Mouse (Mus musculus) colon, adult 2 months (tissue): Measurements from ENCODE around the gene Hist1h2ad. TPM values are rescaled to one million over a fixed set of nuclear protein-coding genes. Genes with fewer than 3 reads are reported as not detected.

Source experiments
- polyA plus RNA-seq: library from polyadenylated mRNA; depleted of rRNA; stranded (reverse); fragments of >200 nt; gene quantifications from 2 replicates; pipeline ENCODE4 v1.2.3, GENCODE M21; 2012; rRNA removed

Gene Hist1h2ad
- polyA plus RNA-seq, 1 experiment, result 6.9 TPM

Other genes starting within 250 kb of the Hist1h2ad start
- gene Zfp322a, start 205.2 kb upstream of the Hist1h2ad start, polyA plus RNA-seq, result 0.49 and 0.74 TPM in 2 replicates
- gene Abt1, start 150.5 kb upstream of the Hist1h2ad start, polyA plus RNA-seq, result 1.9 and 2.0 TPM in 2 replicates
- gene Btn1a1, start 108.5 kb upstream of the Hist1h2ad start, polyA plus RNA-seq, result 1.8 and 2.3 TPM in 2 replicates
- not detected in 2 replicates for gene Btn2a2, start 85.5 kb upstream of the Hist1h2ad start, polyA plus RNA-seq
- 42.2 and 63.4 TPM in 2 replicates for gene Hist1h4h, start 43.3 kb upstream of the Hist1h2ad start, polyA plus RNA-seq
- gene Hist1h2af, start 40.5 kb upstream of the Hist1h2ad start, polyA plus RNA-seq, result 245 and 289 TPM in 2 replicates
- gene Hist1h3g, start 39.0 kb upstream of the Hist1h2ad start, polyA plus RNA-seq, result 23.2 and 33.2 TPM in 2 replicates
- 4.9 and 5.3 TPM in 2 replicates for gene Hist1h2bh, start 31.0 kb upstream of the Hist1h2ad start, polyA plus RNA-seq
- gene Hist1h3f, start 30.3 kb upstream of the Hist1h2ad start, polyA plus RNA-seq, result 5.0 and 6.7 TPM in 2 replicates
- gene Hist1h4f, start 22.7 kb upstream of the Hist1h2ad start, polyA plus RNA-seq, result 13.1 and 22.8 TPM in 2 replicates
- gene Hist1h1d, start 21.1 kb upstream of the Hist1h2ad start, polyA plus RNA-seq, result 0.45 and 0.47 TPM in 2 replicates
- 32.1 and 36.8 TPM in 2 replicates for gene Hist1h3e, start 12.0 kb upstream of the Hist1h2ad start, polyA plus RNA-seq
- 15.1 and 16.2 TPM in 2 replicates for gene Hist1h2ae, start 3.2 kb upstream of the Hist1h2ad start, polyA plus RNA-seq
- gene Hist1h2bg, start 3.0 kb upstream of the Hist1h2ad start, polyA plus RNA-seq, result 49.0 and 58.2 TPM in 2 replicates
- gene Hist1h2bf, start 185 bp upstream of the Hist1h2ad start, polyA plus RNA-seq, result 11.4 and 19.0 TPM in 2 replicates
- 13.8 and 18.8 TPM in 2 replicates for gene Hist1h3d, start 1.4 kb downstream of the Hist1h2ad start, polyA plus RNA-seq
- 12.3 and 14.7 TPM in 2 replicates for gene Hist1h4d, start 7.2 kb downstream of the Hist1h2ad start, polyA plus RNA-seq
- gene Hist1h2be, start 46.7 kb downstream of the Hist1h2ad start, polyA plus RNA-seq, result 3.1 and 3.3 TPM in 2 replicates
- gene Hist1h1e, start 48.2 kb downstream of the Hist1h2ad start, polyA plus RNA-seq, result 3.2 and 3.9 TPM in 2 replicates
- 2.4 and 3.8 TPM in 2 replicates for gene Hist1h2ac, start 109.6 kb downstream of the Hist1h2ad start, polyA plus RNA-seq
- 410 and 605 TPM in 2 replicates for gene Hist1h2bc, start 109.8 kb downstream of the Hist1h2ad start, polyA plus RNA-seq
- gene Hist1h1t, start 121.4 kb downstream of the Hist1h2ad start, polyA plus RNA-seq, result not detected in 2 replicates
- 20.7 and 21.2 TPM in 2 replicates for gene Hist1h4c, start 124.1 kb downstream of the Hist1h2ad start, polyA plus RNA-seq
- gene Hfe, start 136.5 kb downstream of the Hist1h2ad start, polyA plus RNA-seq, result 9.4 and 10.3 TPM in 2 replicates
- 204 and 212 TPM in 2 replicates for gene Hist1h1c, start 164.4 kb downstream of the Hist1h2ad start, polyA plus RNA-seq
- gene Hist1h3c, start 171.2 kb downstream of the Hist1h2ad start, polyA plus RNA-seq, result 23.6 and 30.3 TPM in 2 replicates
- gene Hist1h2bb, start 172.4 kb downstream of the Hist1h2ad start, polyA plus RNA-seq, result 12.8 and 18.4 TPM in 2 replicates
- gene Hist1h2ab, start 176.7 kb downstream of the Hist1h2ad start, polyA plus RNA-seq, result 23.5 and 25.9 TPM in 2 replicates
- gene Hist1h3b, start 177.9 kb downstream of the Hist1h2ad start, polyA plus RNA-seq, result 26.4 and 32.0 TPM in 2 replicates
- 20.0 and 20.8 TPM in 2 replicates for gene Hist1h4b, start 182.6 kb downstream of the Hist1h2ad start, polyA plus RNA-seq
- 15.5 and 15.9 TPM in 2 replicates for gene Hist1h4a, start 186.8 kb downstream of the Hist1h2ad start, polyA plus RNA-seq
- 23.6 and 24.8 TPM in 2 replicates for gene Hist1h3a, start 188.0 kb downstream of the Hist1h2ad start, polyA plus RNA-seq
- 1.1 and 1.4 TPM in 2 replicates for gene Hist1h1a, start 189.3 kb downstream of the Hist1h2ad start, polyA plus RNA-seq
- gene Trim38, start 195.5 kb downstream of the Hist1h2ad start, polyA plus RNA-seq, result 0.12 and 0.14 TPM in 2 replicates
- 0.36 and 0.59 TPM in 2 replicates for gene Slc17a2, start 232.6 kb downstream of the Hist1h2ad start, polyA plus RNA-seq